Mouse (Mus musculus) left cerebral cortex, postnatal 4 days (tissue): ENCODE results near the gene Tcte3. TPM values are rescaled to one million over a fixed set of nuclear protein-coding genes. Genes with fewer than 3 reads are reported as not detected.
A peak's percentile ranks its signal among the peaks of the same experiment; 100 is the strongest.
"Not testable (repeated sequence)": the region's sequence is repeated elsewhere in the genome, so short reads cannot be mapped to it uniquely, and the experiment has no call there.

Experiments used
- DNase-seq: peaks from one replicate; pipeline ENCODE4 v3.0.0-alpha.2; 2022
- intact Hi-C: fragments of 180-260 bp; cut with DNase I; formaldehyde crosslinking; loops from one replicate; pipeline ENCODE4 v1.15.1; 2025
- total RNA-seq, 2 experiments: library from RNA; stranded (reverse); gene quantifications; 2 replicates each; pipeline ENCODE4 v1.2.3; 2021

Gene Tcte3
- total RNA-seq: 1 to 10 TPM in 1 of 2 experiments, under 1 TPM in 1; 0.79 to 3.2 TPM

GRCm38 (mm10) chr17:15041175-15041729 is at the start of gene Tcte3, which contains the start of the genes Ermard and Gm3448:
Tcte3 (minus strand) TSS chr17:15041488.
Ermard (plus strand) TSS chr17:15041208.
Gm3448 (minus strand) TSS chr17:15041537.
- peak; percentile 55 for DNase-seq
- intact Hi-C loops: not testable (repeated sequence)

DNA sequence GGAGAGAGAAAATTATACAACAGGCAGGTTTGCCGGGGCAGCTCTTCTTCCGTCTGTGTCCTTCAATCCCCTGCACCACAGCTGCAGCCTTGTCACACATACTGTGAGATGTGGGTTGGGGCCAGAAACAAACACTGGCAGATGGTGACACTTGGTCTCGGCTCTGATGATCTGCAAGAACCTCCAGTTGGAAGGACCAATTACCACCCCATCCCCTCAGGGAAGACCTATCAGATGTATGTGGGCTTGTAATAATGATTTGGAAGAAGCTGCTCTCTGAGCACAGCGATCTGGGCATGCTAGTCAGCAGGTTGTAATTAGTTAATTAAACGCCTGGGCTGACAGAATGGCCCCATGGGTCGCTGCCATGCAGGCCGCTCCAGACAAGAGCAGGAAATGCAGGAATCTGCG is 47.3 kb upstream of the Tcte3 start:
- intact Hi-C loops: no loop called here
- DNase-seq: peak; percentile 82

- peak; percentile 17 for DNase-seq
- intact Hi-C loops: no loop called here
These were observed 46.9 kb upstream of the Tcte3 start for GRCm38 (mm10) chr17:15088166-15088565.

DNA sequence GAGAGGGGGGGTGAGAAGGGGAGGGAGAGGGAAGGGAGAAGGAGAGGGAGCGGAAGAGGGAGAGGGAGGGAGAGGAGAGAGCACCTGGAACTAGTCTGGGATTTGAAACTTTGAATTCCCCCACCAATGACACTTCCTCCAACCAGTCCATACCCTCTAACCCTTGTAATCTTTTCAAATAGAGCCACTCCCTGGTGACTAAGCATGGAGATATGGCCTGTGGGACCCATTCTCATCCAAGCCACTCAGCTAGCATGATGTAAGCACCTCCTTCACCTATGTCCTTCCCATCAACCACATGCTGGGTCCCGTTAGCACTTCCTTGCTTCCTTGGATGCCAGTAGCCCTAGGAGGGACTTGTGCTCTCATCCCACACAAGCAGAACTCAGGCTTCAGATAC is 43.7 kb upstream of the Tcte3 start:
- DNase-seq: no peak
- intact Hi-C loops: no loop called here

- intact Hi-C loops: no loop called here
- DNase-seq: no peak
These were observed 43.0 kb upstream of the Tcte3 start for GRCm38 (mm10) chr17:15084226-15084848.

DNA sequence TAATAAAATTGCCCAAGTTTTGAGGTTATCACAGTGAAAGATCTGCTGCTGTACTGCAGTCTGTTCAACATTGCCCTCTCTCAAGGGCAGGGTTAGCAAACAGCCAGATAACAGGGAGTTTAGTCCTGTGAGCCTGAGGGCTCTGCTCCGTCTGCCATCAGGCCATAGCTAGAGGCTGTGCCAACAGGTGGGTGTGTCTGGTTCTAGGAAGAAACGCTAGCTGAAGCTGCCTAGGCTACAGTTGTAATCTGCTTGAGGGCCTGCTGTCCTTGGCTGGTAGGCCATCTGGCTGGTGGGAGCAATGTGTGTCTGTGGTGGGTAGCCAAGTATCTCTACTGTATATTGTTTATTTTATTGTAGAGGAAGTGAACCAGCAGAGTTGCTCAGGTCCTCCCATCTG is 36.2 kb upstream of the Tcte3 start:
- intact Hi-C loops: no loop called here
- peak; percentile 64 for DNase-seq

DNA sequence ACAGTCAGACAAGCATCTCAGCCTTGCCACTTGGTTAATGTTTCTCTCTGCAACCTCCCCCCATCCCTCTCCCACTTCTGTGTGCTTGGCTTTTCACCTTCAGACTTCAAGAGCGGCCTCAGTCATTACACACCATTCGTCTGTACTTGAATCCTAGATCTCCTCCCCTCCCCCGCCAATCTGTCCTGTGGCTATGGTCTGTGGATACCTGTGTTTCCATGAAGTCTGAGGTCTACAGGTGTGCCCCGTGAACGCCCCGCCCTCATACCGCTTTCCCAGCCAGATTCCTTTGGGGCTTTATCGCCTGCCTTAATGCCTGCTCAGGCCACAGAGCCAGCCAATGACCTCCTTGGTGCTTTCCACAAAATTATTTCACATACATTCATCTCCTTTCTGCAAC is 33.7 kb upstream of the Tcte3 start:
- intact Hi-C loops: no loop called here
- no peak for DNase-seq

DNA sequence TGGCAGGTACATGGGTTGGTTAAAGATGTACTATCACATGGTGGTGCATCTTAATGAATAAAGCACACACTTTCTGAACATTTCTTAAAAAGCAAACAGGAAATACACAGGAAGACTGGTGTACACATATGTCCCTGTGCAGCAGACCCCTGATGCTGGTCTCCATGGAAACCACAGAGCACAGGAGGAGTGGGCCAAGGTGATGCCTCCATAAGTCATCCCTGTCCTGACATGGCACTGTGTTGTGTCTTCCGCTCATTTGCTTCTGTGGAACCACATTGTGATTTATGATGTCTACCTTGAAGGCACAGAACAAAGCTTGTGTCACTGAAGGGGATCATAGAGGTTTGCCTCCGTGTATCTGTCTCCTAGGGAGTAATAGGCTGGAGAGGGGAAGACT is 30.9 kb upstream of the Tcte3 start:
- no peak for DNase-seq
- intact Hi-C loops: no loop called here

DNA sequence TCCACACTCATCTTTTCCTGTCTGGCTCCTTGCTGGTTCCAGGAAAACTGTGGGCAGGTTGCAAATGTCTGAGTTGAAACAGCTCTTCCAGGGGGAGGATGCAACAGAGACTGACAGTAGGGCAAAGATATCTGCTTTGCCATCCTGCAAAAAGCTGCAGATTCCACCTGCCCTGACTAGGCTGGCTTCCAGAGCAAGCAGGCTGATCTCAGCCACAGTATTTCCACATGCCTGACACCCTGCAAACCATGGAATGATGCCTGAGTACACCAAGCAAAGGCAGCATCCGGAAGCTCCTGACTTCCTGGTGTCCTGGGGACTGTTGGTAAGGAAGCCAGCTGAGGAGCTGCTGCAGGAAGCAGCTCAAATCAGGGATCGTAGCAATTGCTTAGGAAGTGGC is 27.8 kb upstream of the Tcte3 start:
- intact Hi-C loops: no loop called here

GRCm38 (mm10) chr17:15068040-15068792 is 26.9 kb upstream of the Tcte3 start:
- intact Hi-C loops: no loop called here
- no peak for DNase-seq

More for the DNA sequence above, 27.8 kb upstream of the Tcte3 start:
- DNase-seq: no peak

DNA sequence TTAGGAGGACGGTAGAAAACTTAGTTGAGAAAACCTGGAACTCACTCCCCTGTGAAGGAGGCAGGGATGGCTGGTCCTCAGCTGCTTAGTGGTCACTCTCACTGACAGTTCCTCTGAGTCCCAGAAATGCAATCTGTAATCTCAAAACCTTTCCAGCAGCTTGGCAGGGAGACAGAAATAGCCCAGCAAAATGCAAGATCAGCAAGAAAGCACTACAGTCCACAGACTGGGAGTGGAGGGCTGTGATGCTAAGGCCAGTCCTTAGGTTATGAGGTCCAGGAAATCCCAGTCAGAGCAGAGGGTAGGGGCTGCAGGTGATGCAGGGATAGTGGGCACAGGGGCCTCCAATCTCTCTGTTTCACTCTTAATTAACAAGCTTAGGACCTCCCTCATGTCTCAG is 25.6 kb upstream of the Tcte3 start:
- intact Hi-C loops: no loop called here
- DNase-seq: no peak

DNA sequence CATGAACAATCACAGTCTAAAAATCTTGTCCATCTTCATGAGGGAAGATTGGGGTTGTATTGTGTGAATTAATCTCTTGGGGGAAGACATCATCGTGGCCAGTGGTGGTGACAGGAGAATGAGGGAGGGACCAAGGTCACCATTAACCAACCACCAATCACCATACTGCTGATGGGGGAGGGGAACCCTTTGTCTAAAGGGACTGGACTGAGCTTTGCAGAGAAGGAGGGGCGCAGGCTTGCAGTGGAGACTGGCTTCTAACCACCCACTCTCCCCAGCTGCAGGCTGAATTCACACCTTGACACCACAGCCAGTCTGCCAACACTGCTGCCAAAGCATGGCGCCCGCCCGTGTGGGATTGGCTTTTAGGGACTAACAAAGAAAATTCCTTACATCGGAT is 24.8 kb upstream of the Tcte3 start:
- DNase-seq: no peak
- intact Hi-C loops: no loop called here

DNA sequence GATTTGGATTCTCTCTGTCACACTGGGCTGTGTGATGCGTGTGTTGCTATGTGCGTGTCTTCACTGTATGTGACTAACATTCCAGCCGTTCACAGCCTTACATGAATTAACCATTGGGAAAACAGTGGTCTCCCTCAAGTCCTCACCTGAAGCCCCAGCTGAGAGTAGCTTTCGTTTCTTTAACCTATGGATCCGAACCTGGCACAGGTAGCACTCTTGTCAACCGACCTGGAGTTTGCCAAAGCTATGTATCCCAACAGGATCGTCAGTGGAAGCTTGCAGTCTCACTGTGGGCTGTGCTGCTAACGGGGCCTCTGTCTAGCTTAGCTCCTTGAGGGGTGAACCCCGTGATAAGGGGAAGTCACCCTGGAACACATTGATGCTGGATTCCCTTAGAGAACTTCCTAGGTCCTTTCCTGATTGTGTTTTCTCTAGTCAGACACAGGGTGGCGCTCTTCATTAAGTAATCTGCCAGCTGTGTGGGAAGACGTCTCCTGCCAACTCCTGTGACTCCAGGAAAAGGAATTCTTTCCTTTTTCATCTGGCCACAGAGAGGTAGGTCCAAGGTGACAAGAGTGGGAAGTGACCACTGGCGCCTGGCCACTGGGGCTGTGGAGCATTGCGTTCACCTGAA is 24.2 kb upstream of the Tcte3 start:
- DNase-seq: peak; percentile 55
- intact Hi-C loops: loop anchor here (2.0 kb wide), 1 partner anchor 313 kb away; no protein-coding TSS in a partner anchor

- intact Hi-C loops: no loop called here
- no peak for DNase-seq
These were observed 19.1 kb upstream of the Tcte3 start for GRCm38 (mm10) chr17:15060356-15060755.

GRCm38 (mm10) chr17:15059646-15060045 is 18.4 kb upstream of the Tcte3 start:
- DNase-seq: no peak

GRCm38 (mm10) chr17:15058161-15058591 is 16.9 kb upstream of the Tcte3 start:
- DNase-seq: no peak
- intact Hi-C loops: no loop called here

More at GRCm38 (mm10) chr17:15059646-15060045, 18.4 kb upstream of the Tcte3 start:
- intact Hi-C loops: no loop called here

DNA sequence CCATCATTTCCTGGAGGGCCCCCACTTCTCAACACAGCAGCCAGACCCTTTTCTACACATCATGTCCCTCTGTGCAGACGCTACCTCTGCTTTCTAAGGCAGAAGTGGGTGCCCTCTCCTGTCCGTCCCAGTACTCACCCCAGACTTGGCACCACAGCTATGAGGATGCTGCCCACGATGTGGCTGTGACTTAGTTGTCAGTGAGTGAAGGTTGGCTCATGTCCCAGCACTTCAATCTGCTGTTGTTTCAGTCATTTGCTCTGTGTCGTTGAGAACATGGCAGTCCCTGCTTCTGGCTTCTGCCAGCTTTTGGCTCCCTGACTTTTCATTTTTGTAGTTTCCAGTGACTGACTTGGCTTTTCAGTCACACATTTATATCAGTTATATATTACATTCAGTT is 14.6 kb upstream of the Tcte3 start:
- no peak for DNase-seq
- intact Hi-C loops: no loop called here

GRCm38 (mm10) chr17:15053829-15054200 is 12.5 kb upstream of the Tcte3 start:
- DNase-seq: not testable (repeated sequence)

DNA sequence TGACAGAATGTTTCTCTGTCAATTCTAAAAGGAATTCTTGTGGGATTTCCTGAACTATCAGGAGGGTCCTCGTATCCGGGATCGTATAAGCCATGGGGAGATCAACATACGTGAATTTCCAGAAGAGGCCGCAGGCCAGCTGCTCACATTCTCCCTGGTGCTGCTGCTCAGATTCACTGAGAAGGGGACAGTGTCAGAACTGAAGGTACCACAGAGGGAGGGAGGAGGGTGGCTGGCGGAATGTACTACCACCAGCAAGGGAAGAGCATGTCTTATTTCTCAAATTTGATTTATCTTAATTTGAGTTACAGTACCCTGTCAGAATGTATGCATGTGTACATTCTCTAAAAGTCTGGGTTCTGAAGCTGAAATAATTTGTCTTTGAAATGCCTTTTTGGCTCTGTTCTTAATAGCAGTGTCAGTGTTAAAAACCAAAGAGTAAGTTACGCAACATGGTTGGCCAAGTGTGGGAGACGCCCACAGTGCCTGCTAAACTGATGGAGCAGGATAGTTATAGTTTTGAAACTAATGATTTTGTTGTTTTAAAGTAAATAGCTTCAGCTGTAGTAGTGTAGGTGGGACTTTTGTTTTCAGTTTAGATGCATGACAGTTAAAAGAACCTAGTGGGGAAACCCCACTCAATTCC is 12.0 kb upstream of the Tcte3 start:
- DNase-seq, intact Hi-C loops: not testable (repeated sequence)

More at GRCm38 (mm10) chr17:15053829-15054200, 12.5 kb upstream of the Tcte3 start:
- intact Hi-C loops: not testable (repeated sequence)

- intact Hi-C loops, DNase-seq: not testable (repeated sequence)
These were observed 11.5 kb upstream of the Tcte3 start for GRCm38 (mm10) chr17:15052766-15053165.

DNA sequence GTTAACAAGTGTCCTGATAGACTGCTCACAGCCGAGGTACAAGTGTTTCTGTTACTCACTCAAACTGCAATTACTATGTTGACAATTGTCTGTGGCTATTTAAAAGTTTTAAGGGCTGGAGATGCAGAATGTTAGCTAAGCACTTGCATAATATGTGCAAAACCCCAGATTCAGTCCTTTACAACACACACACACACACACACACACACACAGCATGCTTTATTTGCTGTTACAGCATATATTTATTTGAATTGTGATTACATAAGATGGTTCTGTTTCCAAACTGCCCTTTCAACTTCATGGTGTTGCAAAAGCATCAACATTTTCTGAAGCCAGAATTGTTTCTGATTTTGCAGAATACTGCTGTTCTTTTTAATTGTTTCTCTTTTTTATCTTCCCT is 9.1 kb upstream of the Tcte3 start:
- DNase-seq, intact Hi-C loops: not testable (repeated sequence)
